Mouse (Mus musculus): ENCODE measurements around the gene Jph3. TPM values are rescaled to one million over a fixed set of nuclear protein-coding genes. Genes with fewer than 3 reads are reported as not detected.

Gene Jph3
- polyA plus RNA-seq (2015; fragmentation: Nextera tagmentation; extraction: Ambion mirVana) = 0.81 and 1.0 TPM in 2 replicates

- H3K36me3 ChIP-seq = no peaks in the 10 kb centered on the region
- peak within 1 kb of the TSS; percentile 87 for H3K4me2 ChIP-seq (replicated peaks)
- WGBS = 7% methylated on average over 12 of the region's 12 CpGs
- peaks cover 7% of the 10 kb centered on the region for H3K9me3 ChIP-seq
- H3K9ac ChIP-seq = peak within 1 kb of the TSS; percentile 56
- H3K4me1 ChIP-seq = peaks cover 19% of the 10 kb centered on the region
- H3K27me3 ChIP-seq = peaks cover 85% of the 10 kb centered on the region
- no peak for ATAC-seq (ENCODE audit: low FRiP score, low read depth)
- H3K4me3 ChIP-seq = peak within 1 kb of the TSS; percentile 53
- no peak within 1 kb of the TSS for H3K27ac ChIP-seq
Measured at GRCm38 (mm10) chr8:121729323-121729722, at the start of gene Jph3. TSS of gene Jph3 (plus strand) at chr8:121729623.

- no peak overlapping the region for H3K9ac ChIP-seq
- H3K27me3 ChIP-seq = no peaks in the 10 kb centered on the region
- H3K4me2 ChIP-seq (replicated peaks) = no peak overlapping the region
- H3K9me3 ChIP-seq = no peaks in the 10 kb centered on the region
- no peak overlapping the region for H3K4me3 ChIP-seq
- H3K36me3 ChIP-seq = no peaks in the 10 kb centered on the region
- ATAC-seq (ENCODE audit: low FRiP score, low read depth) = no peak
- no peak overlapping the region for H3K27ac ChIP-seq
- peaks cover under 1% of the 10 kb centered on the region; the same call in 1 of the 2 replicates for H3K4me1 ChIP-seq
- 89% methylated on average over 4 of the region's 4 CpGs for WGBS
Measured at GRCm38 (mm10) chr8:121680896-121681295, 48.5 kb upstream of the Jph3 start.

GRCm38 (mm10) chr8:121681457-121681856, 48.0 kb upstream of the Jph3 start:
- Histone ChIP-seq H3K4me1 (no peaks in the 10 kb centered on the region), H3K9ac (no peak overlapping the region), H3K4me3 (no peak overlapping the region), H3K27ac (no peak overlapping the region), H3K4me2 (replicated peaks) (no peak overlapping the region), H3K9me3 (no peaks in the 10 kb centered on the region), H3K27me3 (no peaks in the 10 kb centered on the region), H3K36me3 (no peaks in the 10 kb centered on the region)
- no peak for ATAC-seq (ENCODE audit: low FRiP score, low read depth)
- WGBS = 66% methylated on average over 10 of the region's 10 CpGs

DNA sequence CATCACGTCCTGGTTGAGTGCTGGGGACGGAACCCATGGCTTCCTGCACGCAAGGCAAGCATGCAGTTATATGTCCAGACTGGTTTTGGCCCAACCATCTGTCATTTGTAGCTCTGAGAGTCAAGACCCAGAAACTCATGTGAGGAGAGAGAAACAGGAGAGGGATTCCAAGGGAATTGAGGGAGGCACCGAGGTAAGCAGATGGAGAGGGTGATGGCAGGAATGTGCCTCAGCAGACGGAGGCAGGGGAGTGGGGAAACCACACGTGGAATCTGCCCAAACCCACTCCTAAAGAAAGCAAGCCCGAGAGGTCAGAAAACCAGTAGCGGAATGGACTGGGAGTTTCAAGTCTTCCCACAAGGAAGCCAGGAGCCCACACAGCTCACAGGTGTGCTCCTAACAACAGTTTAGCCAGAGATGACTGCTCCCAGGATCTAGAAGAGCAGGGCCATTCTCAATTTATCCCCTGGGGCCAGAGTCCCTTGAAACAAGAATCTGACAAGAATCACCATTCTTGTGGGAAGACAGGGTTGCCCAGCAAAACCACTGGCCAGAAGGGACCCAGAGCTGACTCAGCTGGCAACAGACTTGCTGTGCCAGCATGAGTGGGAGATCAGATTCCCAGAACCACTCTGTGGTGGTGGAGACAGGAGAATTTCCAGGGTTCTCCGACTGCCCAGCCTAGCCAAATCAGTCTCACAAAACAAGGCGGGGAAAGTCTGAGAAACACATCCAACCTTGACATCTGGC, 46.2 kb upstream of the Jph3 start:
- no peak for ATAC-seq (ENCODE audit: low FRiP score, low read depth)
- H3K4me1 ChIP-seq = no peaks in the 10 kb centered on the region; the same call in 1 of the 2 replicates
- H3K9me3 ChIP-seq = no peaks in the 10 kb centered on the region
- H3K4me3 ChIP-seq = no peak overlapping the region
- H3K27me3 ChIP-seq = no peaks in the 10 kb centered on the region
- no peak overlapping the region for H3K9ac ChIP-seq
- no peaks in the 10 kb centered on the region for H3K36me3 ChIP-seq
- H3K4me2 ChIP-seq (replicated peaks) = no peak overlapping the region
- WGBS = 63% methylated on average over 10 of the region's 10 CpGs
- no peak overlapping the region for H3K27ac ChIP-seq

DNA sequence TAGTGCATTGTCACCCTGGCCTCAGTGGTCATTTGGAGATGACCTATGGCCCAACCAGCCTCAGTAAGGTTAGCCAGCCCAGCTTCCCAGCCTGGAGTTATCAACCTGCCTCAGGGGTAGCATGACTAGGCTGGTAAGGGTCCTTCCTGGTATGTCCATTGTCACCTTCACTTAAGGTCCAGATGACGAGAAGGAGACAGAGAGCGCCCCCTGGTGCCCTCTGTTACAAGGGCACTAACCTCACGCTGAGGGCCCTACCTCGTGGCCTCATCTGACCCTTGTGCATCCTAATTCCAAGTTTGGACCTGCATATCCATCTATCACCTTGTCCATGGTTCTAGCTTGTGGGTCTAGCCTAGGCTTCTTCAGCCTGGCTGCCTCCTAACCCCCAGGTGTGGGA, 44.0 kb upstream of the Jph3 start:
- H3K9me3 ChIP-seq = no peaks in the 10 kb centered on the region
- H3K27ac ChIP-seq = no peak overlapping the region
- WGBS = 19% methylated on average over 4 of the region's 4 CpGs
- no peaks in the 10 kb centered on the region for H3K36me3 ChIP-seq
- no peak overlapping the region for H3K4me3 ChIP-seq
- H3K4me2 ChIP-seq (replicated peaks) = no peak overlapping the region
- H3K4me1 ChIP-seq = no peaks in the 10 kb centered on the region; the same call in 1 of the 2 replicates
- ATAC-seq (ENCODE audit: low FRiP score, low read depth) = no peak
- H3K27me3 ChIP-seq = no peaks in the 10 kb centered on the region
- H3K9ac ChIP-seq = no peak overlapping the region

DNA sequence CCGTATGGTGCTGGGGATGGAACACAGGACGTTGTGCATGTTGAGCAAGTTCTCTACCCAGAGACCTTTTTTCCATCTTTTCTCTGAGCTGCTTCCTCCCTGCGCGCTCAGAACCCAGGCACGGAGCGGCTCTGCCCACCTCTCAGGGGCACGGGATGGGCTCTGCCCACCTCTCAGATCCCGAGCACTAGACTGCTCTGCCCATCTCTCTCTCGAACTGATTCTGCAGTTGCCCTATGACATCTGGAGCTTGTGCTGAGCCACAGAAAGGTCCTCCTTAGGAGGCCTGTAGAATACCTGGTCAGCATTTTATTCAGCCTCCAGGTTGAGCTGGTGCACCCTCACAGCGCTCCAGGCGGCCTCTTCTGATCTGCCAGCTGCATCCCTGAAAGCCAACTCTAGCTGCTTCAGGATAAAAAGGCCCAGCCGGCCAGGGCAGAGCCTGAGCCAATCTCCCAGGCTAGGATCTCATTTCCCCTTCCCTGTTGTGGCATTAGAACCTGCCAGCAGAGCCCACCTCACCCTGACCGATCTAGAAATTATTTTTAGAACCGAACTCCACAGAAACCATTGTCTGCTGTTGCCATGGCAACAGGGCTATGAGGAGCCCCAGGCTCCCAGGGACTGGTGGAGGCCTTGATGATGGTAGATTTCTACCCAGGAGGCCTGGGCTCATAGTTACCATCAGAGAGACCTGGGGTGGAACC, 41.8 kb upstream of the Jph3 start:
- Histone ChIP-seq H3K4me2 (replicated peaks) (no peak overlapping the region), H3K9me3 (no peaks in the 10 kb centered on the region), H3K27ac (no peak overlapping the region), H3K36me3 (no peaks in the 10 kb centered on the region), H3K27me3 (no peaks in the 10 kb centered on the region), H3K4me3 (no peak overlapping the region), H3K9ac (no peak overlapping the region; the same call in 1 of the 2 replicates), H3K4me1 (no peaks in the 10 kb centered on the region; the same call in 1 of the 2 replicates)
- WGBS = 61% methylated on average over 14 of the region's 14 CpGs
- ATAC-seq (ENCODE audit: low FRiP score, low read depth) = no peak

- 42% methylated on average over 5 of the region's 5 CpGs for WGBS
- Histone ChIP-seq H3K9me3 (no peaks in the 10 kb centered on the region), H3K4me3 (no peak overlapping the region), H3K27me3 (no peaks in the 10 kb centered on the region), H3K4me2 (replicated peaks) (no peak overlapping the region), H3K9ac (no peak overlapping the region), H3K4me1 (no peaks in the 10 kb centered on the region; the same call in 1 of the 2 replicates), H3K27ac (no peak overlapping the region), H3K36me3 (no peaks in the 10 kb centered on the region)
- no peak for ATAC-seq (ENCODE audit: low FRiP score, low read depth)
Measured at GRCm38 (mm10) chr8:121688496-121688895, 40.9 kb upstream of the Jph3 start.

GRCm38 (mm10) chr8:121694453-121694852, 35.0 kb upstream of the Jph3 start:
- WGBS = 55% methylated on average over 4 of the region's 4 CpGs
- H3K9ac ChIP-seq = no peak overlapping the region

GRCm38 (mm10) chr8:121695585-121696184, 33.7 kb upstream of the Jph3 start:
- ATAC-seq (ENCODE audit: low FRiP score, low read depth) = no peak
- H3K27ac ChIP-seq = no peak overlapping the region
- 75% methylated on average over 6 of the region's 6 CpGs for WGBS
- no peak overlapping the region for H3K4me3 ChIP-seq
- H3K4me2 ChIP-seq (replicated peaks) = no peak overlapping the region
- peaks cover 13% of the 10 kb centered on the region for H3K4me1 ChIP-seq
- H3K27me3 ChIP-seq = no peaks in the 10 kb centered on the region
- no peaks in the 10 kb centered on the region for H3K36me3 ChIP-seq
- no peaks in the 10 kb centered on the region for H3K9me3 ChIP-seq
- no peak overlapping the region for H3K9ac ChIP-seq

More at GRCm38 (mm10) chr8:121694453-121694852, 35.0 kb upstream of the Jph3 start:
- Histone ChIP-seq H3K27me3 (no peaks in the 10 kb centered on the region), H3K4me1 (peaks cover 13% of the 10 kb centered on the region), H3K4me3 (no peak overlapping the region), H3K4me2 (replicated peaks) (no peak overlapping the region), H3K27ac (no peak overlapping the region), H3K36me3 (no peaks in the 10 kb centered on the region), H3K9me3 (no peaks in the 10 kb centered on the region)
- no peak for ATAC-seq (ENCODE audit: low FRiP score, low read depth)

DNA sequence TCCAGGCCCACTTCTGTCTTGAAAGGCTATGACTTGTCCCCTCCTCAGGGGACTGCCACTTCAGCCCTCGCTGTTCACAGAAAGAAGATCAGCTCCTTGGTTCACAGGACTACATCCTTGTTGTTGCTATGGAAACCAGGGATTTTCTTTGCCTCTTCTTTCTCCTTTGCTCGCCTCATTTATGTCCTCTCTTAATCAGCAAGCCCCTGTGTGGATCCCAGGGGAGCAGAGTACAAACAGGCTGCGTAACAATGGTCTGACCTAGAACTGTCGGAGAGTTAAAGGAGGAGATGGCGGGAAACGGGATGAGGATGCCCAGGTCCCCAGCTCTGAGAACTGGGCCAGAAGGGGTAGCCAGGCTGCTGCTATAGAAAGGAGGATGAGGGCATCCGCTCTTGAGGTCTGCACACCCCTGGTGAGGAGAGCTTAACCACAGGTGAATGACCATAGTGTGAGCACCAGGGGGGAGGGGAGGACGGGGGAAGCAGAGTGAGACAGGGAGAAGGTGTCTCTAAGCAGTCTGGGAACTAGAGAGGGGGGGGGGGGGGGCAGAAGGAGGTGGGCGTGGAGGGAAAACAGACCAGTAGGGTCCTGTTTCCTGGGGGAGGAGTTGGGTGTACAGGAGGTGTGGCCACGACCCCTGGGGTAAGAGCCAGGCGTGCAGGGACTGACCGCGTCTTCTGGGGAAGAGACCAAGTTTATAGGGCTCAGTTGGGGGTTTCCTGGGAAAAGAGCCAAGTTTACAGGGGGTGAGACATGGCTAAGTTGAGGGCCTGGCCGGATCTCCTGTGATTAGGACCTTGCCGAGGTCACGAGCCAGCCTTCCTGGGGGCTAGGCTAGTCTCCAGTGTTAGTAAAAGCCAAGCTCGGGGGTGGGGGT, 31.4 kb upstream of the Jph3 start:
- Histone ChIP-seq H3K36me3 (no peaks in the 10 kb centered on the region), H3K27ac (no peak overlapping the region), H3K9ac (0 out of 2 replicates have a peak overlapping the region, but pooled peaks have one; percentile 31), H3K4me1 (peaks cover 13% of the 10 kb centered on the region), H3K4me2 (replicated peaks) (peak overlapping the region; percentile 55), H3K9me3 (no peaks in the 10 kb centered on the region), H3K4me3 (peak overlapping the region; percentile 23), H3K27me3 (no peaks in the 10 kb centered on the region)
- ATAC-seq (ENCODE audit: low FRiP score, low read depth) = peak; percentile 16
- 3% methylated on average over 16 of the region's 17 CpGs for WGBS

DNA sequence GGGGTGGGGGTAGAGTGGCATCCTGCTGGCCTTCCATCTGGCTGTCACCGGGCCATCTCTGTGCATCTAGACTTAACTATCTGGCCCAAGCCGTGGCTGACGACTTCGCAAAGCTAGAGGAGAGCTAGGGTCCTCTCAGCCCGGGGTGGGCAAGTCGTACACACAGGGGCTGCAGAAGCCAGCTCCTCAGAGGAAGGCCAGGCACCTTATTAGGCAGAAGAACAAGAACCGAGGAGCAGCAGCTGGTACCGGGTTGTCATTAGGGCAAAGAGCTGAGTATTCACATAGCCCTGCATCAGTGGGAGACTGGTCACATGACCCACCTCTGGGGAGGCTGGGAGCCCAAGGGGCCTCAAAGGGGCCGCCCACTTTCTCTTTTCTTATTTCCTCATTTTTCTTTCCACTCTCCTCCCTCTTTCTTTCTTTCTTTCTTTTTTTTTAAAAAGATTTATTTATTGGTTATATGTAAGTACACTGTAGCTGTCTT, 30.8 kb upstream of the Jph3 start:
- H3K27me3 ChIP-seq = no peaks in the 10 kb centered on the region
- peak overlapping the region; percentile 23 for H3K4me3 ChIP-seq
- no peak overlapping the region for H3K27ac ChIP-seq
- H3K4me1 ChIP-seq = peaks cover 13% of the 10 kb centered on the region
- H3K36me3 ChIP-seq = no peaks in the 10 kb centered on the region
- no peak for ATAC-seq (ENCODE audit: low FRiP score, low read depth)
- H3K9ac ChIP-seq = no peak overlapping the region
- no peaks in the 10 kb centered on the region for H3K9me3 ChIP-seq
- peak overlapping the region; percentile 55 for H3K4me2 ChIP-seq (replicated peaks)
- WGBS = 8% methylated on average over 9 of the region's 9 CpGs
